Mouse (Mus musculus) brain, embryonic 14.5 days (tissue): ENCODE measurements around the gene Cebpz.

Source experiments
- CTCF ChIP-seq: fragments of 200-500 bp; IDR thresholded peaks from 2 replicates; pipeline ENCODE4 v1.5.1; 2012; ENCODE audit warnings: inconsistent platforms, mild to moderate bottlenecking, moderate library complexity, borderline replicate concordance; ENCODE audit not compliant: insufficient read depth, insufficient read length; ENCODE audit errors: extremely low read depth
- POLR2A ChIP-seq: fragments of 200-500 bp; IDR thresholded peaks from 2 replicates; pipeline ENCODE4 v1.6.1; 2012; ENCODE audit warnings: mild to moderate bottlenecking, inconsistent platforms, borderline replicate concordance; ENCODE audit not compliant: poor library complexity, insufficient read depth, insufficient read length, severe bottlenecking; ENCODE audit errors: extremely low read depth

GRCm38 (mm10) chr17:78881878-78882304 is 55.0 kb downstream of the Cebpz start:
- TF ChIP-seq POLR2A, result no peak
- TF ChIP-seq CTCF, result no peak
